Mouse (Mus musculus): Measurements from ENCODE around the gene St3gal3. TPM values are rescaled to one million over a fixed set of nuclear protein-coding genes. Genes with fewer than 3 reads are reported as not detected.
A peak's percentile ranks its signal among the peaks of the same experiment; 100 is the strongest.

Gene St3gal3
- total and polyA plus RNA-seq, 2 experiments, result 27.9 to 44.9 TPM

GRCm38 (mm10) chr4:118070255-118071234 lies 64.2 kb downstream of the St3gal3 start:
- Histone ChIP-seq H3K79me2 (ENCODE audit: control insufficient read depth, insufficient read depth, low read length) (peaks cover 32% of the 10 kb centered on the region; the same call in 1 of the 2 replicates), H3K4me1 (ENCODE audit: control insufficient read depth, insufficient read depth, low read length) (peaks cover 2% of the 10 kb centered on the region), H3K36me3 (ENCODE audit: control insufficient read depth, insufficient read depth, low read length) (no peaks in the 10 kb centered on the region), H3K27me3 (ENCODE audit: control insufficient read depth, insufficient read depth, low read length) (no peaks in the 10 kb centered on the region), H3K9ac (ENCODE audit: low read depth, low read length) (no peak overlapping the region), H3K27ac (replicated peaks; ENCODE audit: insufficient read depth, low read depth, low read length) (no peak overlapping the region), H3K4me3 (ENCODE audit: insufficient read depth, low read depth, low read length) (no peak overlapping the region)
- WGBS, result 86% methylated on average over 9 of the region's 9 CpGs
- no peak for DNase-seq (ENCODE audit: extremely low read depth, low read depth, low spot score)
- no peak for TF ChIP-seq CTCF (IDR thresholded peaks at IDR 0.05; ENCODE audit: low read depth, low read length)
- no peak for TF ChIP-seq POLR2A (IDR thresholded peaks at IDR 0.05; ENCODE audit: extremely low read depth, insufficient read depth, low read length)

- H3K4me1 ChIP-seq (ENCODE audit: control insufficient read depth, insufficient read depth, low read length), result peaks cover 5% of the 10 kb centered on the region; the same call in 1 of the 2 replicates
- no peak overlapping the region for H3K9ac ChIP-seq (ENCODE audit: low read depth, low read length)
- no peak overlapping the region for H3K27ac ChIP-seq (replicated peaks; ENCODE audit: insufficient read depth, low read depth, low read length)
- no peak for DNase-seq (ENCODE audit: extremely low read depth, low read depth, low spot score)
- no peaks in the 10 kb centered on the region for H3K36me3 ChIP-seq (ENCODE audit: control insufficient read depth, insufficient read depth, low read length)
- no peak for TF ChIP-seq CTCF (IDR thresholded peaks at IDR 0.05; ENCODE audit: low read depth, low read length)
- TF ChIP-seq POLR2A (IDR thresholded peaks at IDR 0.05; ENCODE audit: extremely low read depth, insufficient read depth, low read length), result no peak
- H3K79me2 ChIP-seq (ENCODE audit: control insufficient read depth, insufficient read depth, low read length), result peaks cover 21% of the 10 kb centered on the region
- no peak overlapping the region for H3K4me3 ChIP-seq (ENCODE audit: insufficient read depth, low read depth, low read length)
- no peaks in the 10 kb centered on the region for H3K27me3 ChIP-seq (ENCODE audit: control insufficient read depth, insufficient read depth, low read length)
- 56% methylated on average over 9 of the region's 9 CpGs for WGBS
These were observed 72.8 kb downstream of the St3gal3 start for GRCm38 (mm10) chr4:118061809-118062463.

GRCm38 (mm10) chr4:118060915-118061530 lies 73.7 kb downstream of the St3gal3 start:
- no peaks in the 10 kb centered on the region for H3K27me3 ChIP-seq (ENCODE audit: control insufficient read depth, insufficient read depth, low read length)
- TF ChIP-seq CTCF (IDR thresholded peaks at IDR 0.05; ENCODE audit: low read depth, low read length), result no peak
- no peak for TF ChIP-seq POLR2A (IDR thresholded peaks at IDR 0.05; ENCODE audit: extremely low read depth, insufficient read depth, low read length)
- 82% methylated on average over 13 of the region's 13 CpGs for WGBS
- no peak for DNase-seq (ENCODE audit: extremely low read depth, low read depth, low spot score)
- H3K27ac ChIP-seq (replicated peaks; ENCODE audit: insufficient read depth, low read depth, low read length), result no peak overlapping the region
- H3K36me3 ChIP-seq (ENCODE audit: control insufficient read depth, insufficient read depth, low read length), result no peaks in the 10 kb centered on the region
- peaks cover 5% of the 10 kb centered on the region; the same call in 1 of the 2 replicates for H3K4me1 ChIP-seq (ENCODE audit: control insufficient read depth, insufficient read depth, low read length)
- H3K79me2 ChIP-seq (ENCODE audit: control insufficient read depth, insufficient read depth, low read length), result peaks cover 19% of the 10 kb centered on the region
- no peak overlapping the region for H3K9ac ChIP-seq (ENCODE audit: low read depth, low read length)
- H3K4me3 ChIP-seq (ENCODE audit: insufficient read depth, low read depth, low read length), result no peak overlapping the region

GRCm38 (mm10) chr4:118059816-118060475 lies 74.8 kb downstream of the St3gal3 start:
- peaks cover 21% of the 10 kb centered on the region for H3K79me2 ChIP-seq (ENCODE audit: control insufficient read depth, insufficient read depth, low read length)
- DNase-seq (ENCODE audit: extremely low read depth, low read depth, low spot score), result no peak
- WGBS, result 78% methylated on average over 11 of the region's 11 CpGs
- H3K4me1 ChIP-seq (ENCODE audit: control insufficient read depth, insufficient read depth, low read length), result peaks cover 5% of the 10 kb centered on the region; the same call in 1 of the 2 replicates
- no peaks in the 10 kb centered on the region for H3K27me3 ChIP-seq (ENCODE audit: control insufficient read depth, insufficient read depth, low read length)
- no peak overlapping the region for H3K9ac ChIP-seq (ENCODE audit: low read depth, low read length)
- no peak overlapping the region for H3K27ac ChIP-seq (replicated peaks; ENCODE audit: insufficient read depth, low read depth, low read length)
- no peak overlapping the region for H3K4me3 ChIP-seq (ENCODE audit: insufficient read depth, low read depth, low read length)
- H3K36me3 ChIP-seq (ENCODE audit: control insufficient read depth, insufficient read depth, low read length), result no peaks in the 10 kb centered on the region
- TF ChIP-seq CTCF (IDR thresholded peaks at IDR 0.05; ENCODE audit: low read depth, low read length), result no peak
- no peak for TF ChIP-seq POLR2A (IDR thresholded peaks at IDR 0.05; ENCODE audit: extremely low read depth, insufficient read depth, low read length)

GRCm38 (mm10) chr4:118058116-118058677 lies 76.5 kb downstream of the St3gal3 start:
- Histone ChIP-seq H3K9ac (ENCODE audit: low read depth, low read length) (no peak overlapping the region), H3K27me3 (ENCODE audit: control insufficient read depth, insufficient read depth, low read length) (no peaks in the 10 kb centered on the region), H3K4me1 (ENCODE audit: control insufficient read depth, insufficient read depth, low read length) (peaks cover 5% of the 10 kb centered on the region; the same call in 1 of the 2 replicates), H3K36me3 (ENCODE audit: control insufficient read depth, insufficient read depth, low read length) (no peaks in the 10 kb centered on the region), H3K79me2 (ENCODE audit: control insufficient read depth, insufficient read depth, low read length) (peaks cover 12% of the 10 kb centered on the region), H3K4me3 (ENCODE audit: insufficient read depth, low read depth, low read length) (no peak overlapping the region), H3K27ac (replicated peaks; ENCODE audit: insufficient read depth, low read depth, low read length) (peak overlapping the region; percentile 15; the same call in 1 of the 2 replicates)
- no peak for DNase-seq (ENCODE audit: extremely low read depth, low read depth, low spot score)
- TF ChIP-seq CTCF (IDR thresholded peaks at IDR 0.05; ENCODE audit: low read depth, low read length) (no peak), POLR2A (IDR thresholded peaks at IDR 0.05; ENCODE audit: extremely low read depth, insufficient read depth, low read length) (no peak)
- 78% methylated on average over 12 of the region's 12 CpGs for WGBS

Measured in liver, adult 2 months (tissue).